Mouse (Mus musculus) layer of hippocampus, adult 2 months (tissue): ENCODE measurements at regions not wholly inside any gene's neighbourhood (a gene's known extent, or its start where the extent isn't known, plus 50 kb on each side); places are given as distances from the start of the nearest gene placed in this dataset.
A peak's percentile ranks its signal among the peaks of the same experiment; 100 is the strongest.

Source experiments
- DNase-seq, 2 experiments: peaks; one replicate each; pipeline ENCODE4 v3.0.0; 2022; ENCODE audit warnings: low spot score in 2 of 2
- H3K27ac ChIP-seq: fragments of 200-600 bp; 2 replicates; pipeline ENCODE4 v1.8.1; 2022
- H3K4me3 ChIP-seq: fragments of 200-600 bp; 2 replicates; pipeline ENCODE4 v1.8.1; 2022; ENCODE audit warnings: mild to moderate bottlenecking
- CTCF ChIP-seq: fragments of 200-600 bp; conservative IDR thresholded peaks from 2 replicates; pipeline ENCODE4 v1.8.1; 2022; ENCODE audit warnings: antibody characterized with exemption, mild to moderate bottlenecking, moderate library complexity

- no peak for TF ChIP-seq CTCF
- peak in 1 of 2 experiments; percentile 31 for DNase-seq
- 0 out of 2 replicates have a peak overlapping the region, but pooled peaks have one; percentile 23 for H3K27ac ChIP-seq
- H3K4me3 ChIP-seq, result no peak overlapping the region
Measured at GRCm38 (mm10) chr9:50118578-50118977, 226.2 kb downstream of the Rpl10-ps3 start.

DNA sequence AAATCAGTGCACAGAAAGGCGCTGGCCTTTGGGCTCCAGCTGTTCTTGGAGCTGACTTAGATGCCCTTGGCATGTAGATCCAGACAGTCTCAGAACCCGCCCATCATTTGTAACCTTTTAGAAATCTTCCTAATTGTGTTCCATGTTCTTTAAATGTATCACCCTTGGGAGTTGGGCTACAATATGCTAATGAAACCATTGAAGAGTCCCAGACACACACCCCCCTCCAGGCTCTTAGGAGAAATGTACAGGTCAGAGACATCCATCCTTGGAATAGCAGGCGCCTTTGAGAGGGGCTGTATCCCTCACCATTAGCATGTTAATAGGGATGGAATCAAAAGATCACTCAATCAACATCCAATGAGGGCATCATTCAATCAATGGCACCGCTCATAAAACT lies 238.2 kb downstream of the Rpl10-ps3 start:
- no peak for DNase-seq
- Histone ChIP-seq H3K27ac (no peak overlapping the region), H3K4me3 (no peak overlapping the region)
- no peak for TF ChIP-seq CTCF

DNA sequence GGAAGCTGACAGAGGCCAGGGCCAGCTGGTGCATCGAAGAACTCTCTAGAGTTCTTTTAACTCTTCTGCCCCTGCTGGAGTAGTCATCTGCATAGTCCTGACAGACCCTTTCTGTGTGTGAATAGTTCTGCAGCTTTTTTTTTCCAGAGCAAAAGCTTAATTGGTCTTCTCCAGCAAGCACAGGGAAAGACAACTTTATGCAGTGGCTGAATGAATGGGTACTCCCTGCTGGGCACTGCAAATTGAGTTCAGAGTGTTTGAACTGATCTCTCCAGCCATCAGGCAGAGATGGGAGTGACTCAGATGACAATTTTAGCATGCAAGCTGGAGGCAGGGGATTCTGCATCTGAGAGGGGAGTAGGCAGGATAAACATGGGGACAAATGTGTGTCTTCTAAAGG lies 242.0 kb downstream of the Rpl10-ps3 start:
- no peak for DNase-seq
- no peak overlapping the region for H3K27ac ChIP-seq
- TF ChIP-seq CTCF, result no peak

GRCm38 (mm10) chr9:50101061-50101460 lies 243.7 kb downstream of the Rpl10-ps3 start:
- Histone ChIP-seq H3K27ac (no peak overlapping the region), H3K4me3 (no peak overlapping the region)
- no peak for DNase-seq
- no peak for TF ChIP-seq CTCF

More for the DNA sequence above, 242.0 kb downstream of the Rpl10-ps3 start:
- H3K4me3 ChIP-seq, result no peak overlapping the region

GRCm38 (mm10) chr9:50090968-50091367 lies 253.8 kb downstream of the Rpl10-ps3 start:
- Histone ChIP-seq H3K4me3 (no peak overlapping the region), H3K27ac (peak overlapping the region; percentile 48; the same call in 1 of the 2 replicates)
- no peak for DNase-seq
- no peak for TF ChIP-seq CTCF

GRCm38 (mm10) chr9:50089916-50090315 lies 254.9 kb downstream of the Rpl10-ps3 start:
- no peak for TF ChIP-seq CTCF
- H3K4me3 ChIP-seq, result no peak overlapping the region
- DNase-seq, result no peak
- H3K27ac ChIP-seq, result no peak overlapping the region

GRCm38 (mm10) chr9:50080205-50080604 lies 264.6 kb downstream of the Rpl10-ps3 start:
- no peak for DNase-seq
- TF ChIP-seq CTCF, result no peak
- Histone ChIP-seq H3K27ac (no peak overlapping the region), H3K4me3 (no peak overlapping the region)

GRCm38 (mm10) chr9:50068576-50068975 lies 269.9 kb upstream of the Ncam1 start:
- TF ChIP-seq CTCF, result no peak
- no peak overlapping the region for H3K4me3 ChIP-seq
- no peak for DNase-seq
- H3K27ac ChIP-seq, result no peak overlapping the region

DNA sequence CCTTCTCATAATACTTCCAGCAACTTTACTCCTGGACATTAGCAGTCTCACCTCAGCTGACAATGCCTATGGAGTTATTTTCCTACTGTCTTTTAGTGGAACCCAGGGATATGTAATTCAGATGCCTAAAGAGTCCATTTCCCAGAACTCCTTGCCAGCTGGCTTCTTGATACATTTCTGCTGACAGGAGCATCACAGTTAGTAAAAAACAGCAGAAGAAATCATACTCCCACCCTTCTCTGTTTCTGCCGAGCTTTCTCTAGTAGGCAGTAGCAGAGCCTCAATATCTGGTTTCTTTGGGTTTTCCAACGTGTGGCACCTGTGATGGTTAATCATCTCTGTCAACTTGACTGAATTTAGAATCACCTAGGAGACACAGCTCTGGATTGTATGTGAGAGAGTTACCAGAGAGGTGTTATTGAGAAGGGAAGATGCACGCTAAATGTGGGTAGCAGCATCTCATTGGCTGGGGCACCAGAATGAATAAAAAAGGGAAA lies 269.1 kb upstream of the Ncam1 start:
- Histone ChIP-seq H3K27ac (no peak overlapping the region), H3K4me3 (no peak overlapping the region)
- peak in 1 of 2 experiments; percentile 9 for DNase-seq
- no peak for TF ChIP-seq CTCF

DNA sequence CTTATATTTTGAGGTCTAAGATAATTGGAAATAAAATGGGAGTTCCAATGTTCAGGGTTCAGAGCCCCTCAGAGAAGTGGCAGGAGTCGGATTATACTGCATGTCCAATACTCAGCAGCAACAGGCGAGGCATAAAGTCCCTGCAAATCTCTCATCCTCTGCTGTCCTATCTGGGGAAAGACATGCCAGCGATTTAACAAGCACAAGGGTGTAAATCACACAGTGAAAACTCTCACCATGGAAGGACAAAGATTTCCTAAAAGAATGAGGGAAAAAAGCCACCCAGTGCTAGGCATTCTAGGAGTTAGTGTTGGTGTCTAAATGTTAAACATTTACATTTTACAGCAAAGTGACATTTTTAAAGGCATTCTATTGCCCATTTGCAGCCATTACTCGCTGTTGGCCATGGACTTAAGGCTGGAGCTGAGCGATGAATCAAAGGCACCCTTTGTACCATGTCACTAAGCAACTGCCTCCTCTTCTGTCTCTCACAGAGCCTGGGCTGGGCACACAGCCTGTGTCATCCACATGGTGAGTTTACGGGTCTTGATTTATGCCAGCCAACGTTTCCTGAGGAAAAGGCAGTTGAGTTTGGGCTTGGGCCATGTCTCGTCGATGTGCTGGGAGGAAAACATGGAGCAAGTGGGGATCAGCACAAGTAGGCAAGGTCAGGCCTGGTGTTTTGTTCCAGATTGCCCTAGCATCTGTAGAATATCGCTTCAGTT lies 265.9 kb upstream of the Ncam1 start:
- peak; percentile 57 to 60 for DNase-seq
- no peak for TF ChIP-seq CTCF
- H3K27ac ChIP-seq, result peak overlapping the region; percentile 72
- no peak overlapping the region for H3K4me3 ChIP-seq

- TF ChIP-seq CTCF, result no peak
- Histone ChIP-seq H3K27ac (no peak overlapping the region), H3K4me3 (no peak overlapping the region)
- DNase-seq, result no peak
Measured at GRCm38 (mm10) chr9:50038231-50038630, 239.5 kb upstream of the Ncam1 start.

DNA sequence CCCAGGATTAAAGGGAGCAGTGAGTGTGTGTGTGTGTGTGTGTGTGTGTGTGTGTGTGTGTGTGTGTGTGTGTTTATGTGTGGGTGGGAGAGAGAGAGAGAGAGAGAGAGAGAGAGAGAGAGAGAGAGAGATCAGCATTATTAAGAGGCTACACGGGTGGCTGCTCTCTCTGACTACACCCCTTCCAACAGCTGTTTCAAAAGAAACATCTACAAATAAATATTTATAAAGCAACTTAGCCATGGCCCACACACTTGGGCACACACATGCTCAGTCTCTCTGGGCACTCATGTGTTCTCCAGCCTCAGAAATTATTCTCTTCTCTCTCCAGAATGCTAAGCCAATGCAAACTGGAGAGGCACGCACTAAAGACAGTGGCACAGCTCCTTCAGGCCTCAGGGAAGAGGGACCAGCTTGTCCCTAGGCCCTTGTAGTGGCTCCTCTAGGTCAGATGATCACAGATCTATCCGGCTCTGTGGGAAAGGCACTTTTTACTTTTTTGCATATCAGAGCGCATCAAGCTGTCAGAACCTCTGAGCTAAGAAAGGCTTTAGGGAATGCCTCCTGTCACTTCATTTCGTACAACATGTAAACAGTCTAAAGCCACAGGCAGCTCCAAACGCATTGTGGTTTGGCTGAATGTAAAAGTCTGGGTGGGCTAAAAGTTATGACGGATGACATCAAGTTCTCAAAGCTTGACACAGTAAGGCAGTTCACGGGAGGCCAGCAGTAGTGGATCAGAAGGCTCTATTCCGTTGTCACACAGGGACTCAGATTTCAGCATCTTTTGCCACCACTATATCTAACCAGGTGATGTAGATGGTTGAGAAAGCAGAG lies 233.8 kb upstream of the Ncam1 start:
- H3K27ac ChIP-seq, result no peak overlapping the region
- TF ChIP-seq CTCF, result no peak
- no peak overlapping the region for H3K4me3 ChIP-seq
- DNase-seq, result no peak

DNA sequence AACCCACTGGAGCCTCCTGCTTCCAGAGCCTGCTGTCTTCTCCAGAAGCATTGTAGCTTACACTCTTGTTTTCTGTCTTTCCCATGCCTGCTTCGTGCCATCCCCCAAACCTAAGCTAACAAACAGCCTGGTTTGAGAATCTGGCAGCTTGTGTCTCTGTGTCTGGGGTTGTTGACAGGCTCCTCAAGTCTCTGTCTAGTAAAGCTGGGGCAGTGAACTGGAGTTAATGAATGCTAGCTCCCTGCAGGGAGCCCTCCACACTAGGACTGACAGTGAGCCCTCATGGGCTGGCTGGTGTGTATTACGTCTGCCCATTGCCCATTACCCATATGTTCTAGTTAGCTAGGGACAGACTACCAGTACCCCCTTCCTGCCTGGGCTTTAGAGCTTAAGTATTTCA lies 232.6 kb upstream of the Ncam1 start:
- Histone ChIP-seq H3K4me3 (no peak overlapping the region), H3K27ac (no peak overlapping the region)
- no peak for TF ChIP-seq CTCF
- no peak for DNase-seq
